Mouse (Mus musculus) CD4-positive helper T cell, adult 2 months (primary cell): ENCODE measurements at regions not wholly inside any gene's neighbourhood (a gene's known extent, or its start where the extent isn't known, plus 50 kb on each side); places are given as distances from the start of the nearest gene placed in this dataset.

Experiments
- DNase-seq: peaks from one replicate; pipeline ENCODE4 v3.0.0-alpha.2; 2012; ENCODE audit warnings: low read depth, missing footprints, low spot score

- peak; percentile 59 for DNase-seq
These were observed 197.3 kb upstream of the 4930412O13Rik start for GRCm38 (mm10) chr2:9683673-9684210.

DNA sequence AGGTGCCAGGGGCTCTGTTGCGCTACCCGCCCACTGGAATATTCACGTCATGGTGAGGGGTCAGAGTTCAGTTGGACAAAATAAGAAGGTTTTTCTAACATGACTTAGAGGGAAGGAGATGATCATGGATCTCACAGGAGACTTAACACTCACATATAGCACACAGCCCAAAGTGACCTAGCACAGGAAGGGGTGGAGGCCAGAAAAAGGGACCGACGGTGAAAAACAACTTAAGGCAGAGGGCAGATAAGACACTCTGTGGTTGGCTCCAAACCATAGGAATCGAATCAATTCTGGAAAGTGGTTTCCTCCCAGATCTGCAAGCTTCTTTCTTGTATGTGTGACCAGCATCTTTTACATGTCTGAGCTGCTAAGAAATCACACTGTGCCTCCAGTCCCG is 192.9 kb upstream of the 4930412O13Rik start:
- DNase-seq, result peak; percentile 67

DNA sequence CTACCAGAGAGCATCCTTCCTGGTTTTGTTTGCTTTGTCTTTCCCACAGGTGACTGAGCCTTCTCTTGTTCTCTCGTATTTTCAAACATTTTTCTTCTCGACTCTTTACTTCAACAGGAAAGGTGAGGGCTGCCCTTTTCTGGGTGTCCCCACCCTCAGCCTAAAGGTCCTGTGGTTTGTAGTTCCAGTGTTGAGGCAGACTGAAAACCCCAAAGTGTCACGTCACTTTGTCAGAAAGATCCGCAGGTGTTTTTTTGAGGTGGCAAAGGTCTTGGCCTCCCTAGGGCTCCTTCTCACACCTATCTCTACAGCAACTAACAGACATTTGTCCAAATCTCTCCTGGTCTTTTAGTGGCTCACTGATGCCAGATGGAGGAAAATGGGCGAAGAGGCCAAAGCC is 191.5 kb upstream of the 4930412O13Rik start:
- peak; percentile 75 for DNase-seq

DNA sequence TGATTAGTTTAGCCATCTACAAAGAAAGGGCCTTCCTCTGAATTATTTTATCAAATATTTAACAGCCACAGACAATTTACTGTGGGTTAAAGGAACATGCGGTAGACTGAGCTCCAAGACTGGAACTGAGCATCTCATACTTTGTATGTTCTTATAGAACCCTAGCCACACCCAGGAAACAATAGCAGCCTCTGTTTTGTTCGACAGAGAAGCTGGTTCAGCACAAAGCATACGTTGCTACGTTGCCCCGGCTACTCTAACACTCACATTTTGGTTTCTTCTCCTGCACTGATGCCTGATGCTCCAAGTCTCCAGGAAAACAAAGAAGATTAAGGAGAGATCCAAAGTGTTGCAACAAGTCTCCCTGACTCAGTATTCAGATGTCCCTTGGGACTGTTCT is 189.5 kb upstream of the 4930412O13Rik start:
- DNase-seq, result peak; percentile 59

- DNase-seq, result peak; percentile 69
These were observed 189.1 kb upstream of the 4930412O13Rik start for GRCm38 (mm10) chr2:9691906-9692305.

DNA sequence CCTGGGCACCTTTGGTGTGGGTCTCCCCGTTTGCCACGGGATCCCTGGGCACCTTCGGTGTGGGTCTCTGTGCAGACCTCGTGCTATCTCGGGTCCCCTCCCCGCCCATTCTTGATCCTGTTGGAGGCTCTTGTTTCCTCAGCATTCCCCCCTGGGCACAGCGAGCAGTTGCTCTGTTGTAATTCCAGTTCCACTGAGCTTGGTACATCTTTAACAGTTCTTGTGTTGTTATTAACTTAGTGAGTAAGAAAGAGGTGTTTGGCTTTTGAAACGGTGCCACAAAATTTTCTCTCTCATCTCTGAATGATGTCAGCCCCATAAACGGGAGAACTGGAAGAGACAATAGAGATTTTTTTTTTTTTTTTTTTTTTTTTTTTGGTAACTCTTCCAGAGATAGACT is 187.7 kb upstream of the 4930412O13Rik start:
- DNase-seq, result no peak

GRCm38 (mm10) chr2:9694178-9694577 is 186.9 kb upstream of the 4930412O13Rik start:
- no peak for DNase-seq

- DNase-seq, result no peak
These were observed 183.3 kb upstream of the 4930412O13Rik start for GRCm38 (mm10) chr2:9697591-9698345.

- no peak for DNase-seq
These were observed 176.8 kb upstream of the 4930412O13Rik start for GRCm38 (mm10) chr2:9704266-9704665.

DNA sequence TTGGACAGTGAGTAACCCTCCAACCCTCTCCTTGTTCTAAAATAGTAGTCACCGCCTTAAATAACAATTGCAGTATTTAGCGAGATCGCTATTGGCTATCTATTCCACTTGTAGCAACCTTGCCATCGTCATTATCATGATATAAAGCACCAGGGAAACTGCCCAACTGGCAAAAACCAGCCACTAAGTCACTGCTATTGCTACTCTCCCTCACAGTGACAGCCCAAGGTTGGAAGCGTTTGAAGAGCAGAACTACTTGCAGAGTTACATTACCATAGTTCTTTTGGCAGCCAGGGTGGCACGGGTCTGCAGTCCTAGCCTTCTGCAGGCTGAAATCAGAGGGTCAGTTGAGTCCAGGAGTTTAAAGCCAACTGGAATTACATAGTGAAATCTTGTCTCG is 171.6 kb upstream of the 4930412O13Rik start:
- no peak for DNase-seq

GRCm38 (mm10) chr2:9717904-9718303 is 163.1 kb upstream of the 4930412O13Rik start:
- DNase-seq, result no peak

- no peak for DNase-seq
These were observed 147.8 kb upstream of the 4930412O13Rik start for GRCm38 (mm10) chr2:9733243-9733642.

- no peak for DNase-seq
These were observed 136.9 kb upstream of the 4930412O13Rik start for GRCm38 (mm10) chr2:9744181-9744580.

- peak; percentile 77 for DNase-seq
These were observed 130.9 kb upstream of the 4930412O13Rik start for GRCm38 (mm10) chr2:9749829-9750788.

- DNase-seq, result no peak
These were observed 127.4 kb upstream of the 4930412O13Rik start for GRCm38 (mm10) chr2:9753691-9754090.

DNA sequence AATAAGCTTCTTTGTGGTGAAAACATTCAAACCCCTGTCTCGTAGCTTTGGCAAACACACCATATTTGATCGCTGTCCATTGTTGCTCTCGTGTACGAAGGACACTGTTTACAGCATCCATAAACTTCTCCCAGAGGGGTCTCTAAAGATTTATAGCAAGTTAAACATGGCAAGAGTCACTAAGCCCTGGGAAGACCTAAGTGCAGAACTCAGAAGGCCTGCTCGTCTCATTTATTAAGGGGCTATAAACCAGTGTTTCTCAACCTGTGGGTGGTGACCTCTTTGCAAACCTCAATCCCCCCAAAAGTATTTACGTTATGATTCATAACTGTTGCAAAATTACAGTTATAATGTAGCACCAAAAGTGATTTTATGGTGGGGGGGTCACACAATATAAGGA is 126.9 kb upstream of the 4930412O13Rik start:
- no peak for DNase-seq

DNA sequence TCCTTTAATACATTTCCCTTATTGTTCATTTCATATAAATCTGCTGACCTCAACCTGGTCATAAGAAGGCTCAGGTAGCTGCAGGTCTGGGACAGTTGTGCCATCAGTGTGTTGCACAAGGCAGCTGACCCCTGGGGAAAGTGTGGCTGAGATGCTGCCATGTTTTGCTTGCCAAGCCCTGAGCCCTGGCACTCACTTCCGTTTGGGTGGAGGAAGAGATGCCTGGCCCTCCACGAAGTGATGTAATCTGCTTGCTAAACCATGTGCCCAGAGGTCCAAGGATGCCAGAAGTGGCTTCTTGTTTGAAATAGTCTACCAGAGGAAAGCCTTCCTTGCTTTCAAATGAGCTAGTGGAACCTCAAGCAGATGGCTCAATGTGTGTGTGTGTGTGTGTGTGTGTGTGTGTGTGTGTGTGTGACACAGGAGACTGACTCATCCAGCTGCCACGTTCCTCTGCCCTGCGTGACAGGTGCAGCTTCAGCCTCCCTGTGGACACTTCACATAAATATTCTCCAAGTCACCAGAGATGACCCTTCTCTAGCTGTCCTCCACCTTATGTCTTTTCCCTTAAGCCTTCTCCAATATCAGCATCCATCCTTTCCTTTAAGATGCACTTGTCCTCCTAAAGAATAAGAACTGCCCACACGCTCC is 123.2 kb upstream of the 4930412O13Rik start:
- no peak for DNase-seq

- DNase-seq, result no peak
These were observed 122.1 kb upstream of the 4930412O13Rik start for GRCm38 (mm10) chr2:9758983-9759382.

DNA sequence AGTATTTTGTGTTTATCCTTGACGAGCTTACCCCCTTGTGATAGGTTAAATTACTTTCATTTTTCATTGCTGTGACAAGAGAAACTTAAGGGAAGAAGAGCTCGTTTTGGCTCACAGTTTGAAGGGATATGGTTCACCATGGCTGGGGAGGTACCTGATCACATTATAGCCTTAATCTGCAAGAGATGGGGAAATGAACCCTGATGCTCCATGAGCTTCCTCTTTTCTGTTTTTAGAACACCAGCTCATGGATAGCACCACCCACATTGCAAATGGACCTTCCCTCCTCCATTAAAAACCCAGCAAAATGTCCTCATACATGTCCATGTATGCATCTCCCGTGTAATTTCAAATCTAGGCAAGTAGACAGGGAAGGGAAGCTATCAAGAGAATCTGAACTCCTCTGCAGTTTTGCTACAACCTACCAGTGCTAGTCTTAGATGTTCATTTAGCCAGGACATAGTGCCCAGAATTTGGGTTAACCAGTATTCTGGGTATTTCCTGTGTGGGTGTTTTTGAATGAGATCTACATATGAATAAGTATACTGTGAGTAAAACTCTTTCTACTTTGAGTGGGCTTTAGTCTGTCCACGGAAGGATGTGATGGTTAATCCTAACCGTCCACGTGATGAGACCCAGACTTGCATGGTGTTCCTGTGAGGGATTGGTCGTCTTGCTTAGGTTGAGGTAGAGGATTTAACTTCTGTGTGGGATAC is 121.5 kb upstream of the 4930412O13Rik start:
- no peak for DNase-seq

DNA sequence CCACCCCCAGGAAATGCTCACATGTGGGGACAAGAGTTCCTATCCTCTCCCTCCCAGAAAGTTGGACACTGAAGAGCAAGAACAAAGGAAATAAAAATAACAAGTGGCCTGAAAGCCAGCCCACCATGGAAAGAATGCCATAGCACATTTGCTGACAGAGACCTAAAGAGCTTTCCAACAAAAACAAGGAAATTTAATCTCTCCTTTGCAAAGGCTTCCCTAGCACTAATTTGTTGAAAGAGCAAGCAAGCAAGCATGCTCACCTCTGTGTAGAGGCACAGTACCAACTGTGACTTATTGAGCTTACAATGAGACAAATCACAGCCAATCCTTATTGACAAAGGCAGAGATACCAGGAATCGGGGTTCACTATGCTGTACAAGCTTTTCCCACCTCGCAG is 100.9 kb upstream of the 4930412O13Rik start:
- DNase-seq, result no peak

GRCm38 (mm10) chr2:9782698-9783097 is 98.4 kb upstream of the 4930412O13Rik start:
- DNase-seq, result no peak
